Mouse (Mus musculus) telencephalon, adult 2 months (tissue): ENCODE data around the gene Eif4ebp2.

Experiments used
- DNase-seq: peaks from one replicate; pipeline ENCODE4 v3.0.0-alpha.2; 2011; ENCODE audit warnings: low read depth, low spot score

Gene Eif4ebp2

GRCm38 (mm10) chr10:61452645-61453044 is at the start of gene Eif4ebp2:
Gene Eif4ebp2 (minus strand): TSS chr10:61452661.
- peak; percentile 96 for DNase-seq

GRCm38 (mm10) chr10:61500756-61501155 is 48.3 kb upstream of the Eif4ebp2 start:
- DNase-seq = no peak

DNA sequence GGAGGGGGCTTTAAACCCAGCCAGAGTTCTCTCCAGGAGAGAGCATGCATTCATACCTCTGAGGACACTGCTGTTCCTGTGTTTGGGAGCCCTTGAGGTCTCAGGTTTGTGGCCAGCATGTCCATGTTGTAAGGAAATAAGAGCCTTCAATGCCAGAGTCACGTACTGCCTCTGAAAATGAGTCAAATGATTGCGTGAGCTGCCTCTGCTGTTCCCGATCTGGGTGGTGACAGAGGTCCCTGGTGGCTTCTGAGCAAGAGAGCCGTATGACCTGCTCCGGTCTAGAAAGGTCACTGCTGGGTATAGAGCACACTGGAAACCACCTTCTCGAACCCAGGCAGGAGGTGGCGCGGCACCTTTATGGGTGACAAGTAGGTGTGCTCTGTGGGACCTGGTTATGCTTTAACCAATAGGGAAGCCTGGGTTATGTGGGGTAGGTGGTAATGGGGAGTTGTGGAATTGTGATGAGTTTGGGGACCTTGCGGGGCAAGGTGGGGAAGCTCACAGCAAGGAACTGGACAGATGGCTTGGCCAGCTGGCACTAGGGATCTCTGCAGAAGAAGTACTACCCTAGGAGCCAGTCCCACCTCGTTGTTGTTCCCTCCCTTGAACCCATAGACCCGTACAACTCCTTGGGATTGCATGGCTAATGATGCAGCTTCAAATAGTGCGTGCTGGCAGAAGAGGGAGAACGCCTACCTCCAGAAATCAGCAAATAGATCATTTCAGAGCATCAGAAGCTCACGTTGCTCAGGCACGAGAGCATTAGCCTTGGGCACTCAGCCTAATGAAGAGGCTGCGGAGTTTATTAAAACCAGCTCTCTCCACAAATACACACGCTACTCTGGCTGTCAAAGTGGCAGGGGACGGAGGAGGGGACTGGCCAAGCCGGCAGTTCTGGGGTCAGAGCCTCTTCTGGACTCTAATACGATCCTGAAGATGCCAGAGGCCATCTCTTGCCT is 47.3 kb upstream of the Eif4ebp2 start:
- DNase-seq = no peak

DNA sequence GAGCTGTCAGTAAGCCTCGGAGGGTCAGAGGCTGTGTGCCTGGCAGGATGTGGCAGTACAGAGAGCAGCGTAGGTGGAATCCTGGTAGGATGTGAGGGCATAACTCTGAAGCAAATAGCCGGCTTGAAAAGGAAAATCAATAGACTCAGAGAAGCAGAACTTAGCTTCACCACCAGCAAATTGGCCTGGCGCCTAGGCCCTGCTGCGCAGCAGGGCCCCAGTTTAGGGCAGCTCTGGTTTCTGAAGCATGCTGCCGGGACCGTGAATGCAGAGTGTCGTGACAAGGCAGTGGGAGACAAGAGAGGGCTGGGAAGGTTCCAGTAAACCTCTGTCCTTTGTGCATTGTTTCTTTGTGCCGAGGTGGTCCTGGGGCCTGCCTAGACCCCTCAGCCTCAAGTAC is 43.8 kb upstream of the Eif4ebp2 start:
- DNase-seq = no peak

- DNase-seq = no peak
Observed at GRCm38 (mm10) chr10:61495461-61495860, 43.0 kb upstream of the Eif4ebp2 start.

DNA sequence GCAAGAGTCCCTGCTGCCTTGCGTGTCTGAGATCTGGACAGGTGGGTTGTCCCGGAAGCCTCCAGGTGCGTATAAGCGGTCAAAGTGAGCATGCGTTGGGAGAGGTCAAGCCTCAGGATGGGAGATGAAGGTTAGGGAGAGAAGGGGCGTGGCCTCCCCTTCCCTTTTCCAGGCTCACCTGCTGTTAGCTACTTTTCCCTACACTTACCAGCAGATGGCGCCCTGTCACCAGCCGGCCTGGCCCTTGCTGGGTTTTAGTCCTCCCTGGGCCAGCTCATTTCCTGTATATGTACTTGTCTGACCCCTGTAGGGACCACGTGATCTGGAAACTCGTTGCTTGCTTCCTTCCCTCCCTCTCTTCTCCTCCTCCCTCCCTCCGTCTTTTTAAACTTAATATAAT is 39.6 kb upstream of the Eif4ebp2 start:
- peak; percentile 32 for DNase-seq

GRCm38 (mm10) chr10:61491573-61491972 is 39.1 kb upstream of the Eif4ebp2 start:
- DNase-seq = no peak

GRCm38 (mm10) chr10:61488522-61489110 is 36.2 kb upstream of the Eif4ebp2 start:
- DNase-seq = no peak

GRCm38 (mm10) chr10:61486551-61487339 is 34.3 kb upstream of the Eif4ebp2 start:
- DNase-seq = no peak

DNA sequence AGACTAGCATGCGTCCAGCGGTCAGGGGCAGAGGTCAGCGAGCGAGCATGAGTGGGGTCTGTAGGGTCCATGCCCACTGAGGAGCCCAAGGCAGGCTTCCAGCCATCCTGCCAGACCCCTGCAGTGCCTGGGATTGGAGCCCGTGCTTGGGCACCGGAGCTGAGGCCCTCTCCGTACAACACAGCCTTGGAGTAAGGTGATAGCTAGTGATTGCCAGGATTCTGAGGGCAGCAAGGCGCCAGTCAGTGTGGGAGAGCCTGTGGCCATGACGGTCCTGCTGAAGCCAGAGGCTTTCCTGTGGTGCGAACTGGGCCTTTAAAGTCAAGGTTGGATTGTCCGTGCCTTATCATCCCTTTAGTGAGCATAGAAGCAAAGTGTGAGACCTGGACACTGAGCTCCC is 32.3 kb upstream of the Eif4ebp2 start:
- DNase-seq = no peak

DNA sequence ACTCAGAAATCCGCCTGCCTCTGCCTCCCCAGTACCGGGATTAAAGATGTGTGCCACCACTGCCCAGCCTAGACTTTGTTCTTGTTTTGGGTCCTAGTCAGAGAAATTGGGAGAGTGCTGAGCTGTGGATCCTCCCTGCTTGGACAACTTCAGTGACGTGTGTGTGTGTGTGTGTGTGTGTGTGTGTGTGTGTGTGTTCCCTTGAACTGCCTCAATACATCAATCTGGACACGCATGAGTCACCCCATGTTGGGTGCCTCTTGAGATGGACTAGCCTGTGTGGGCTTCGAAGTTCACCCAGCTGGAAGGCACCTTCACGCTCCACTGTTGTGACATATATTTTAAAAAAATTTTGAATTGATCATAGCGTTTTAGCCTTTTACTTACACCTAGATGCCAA is 30.3 kb upstream of the Eif4ebp2 start:
- DNase-seq = no peak

GRCm38 (mm10) chr10:61480488-61480887 is 28.0 kb upstream of the Eif4ebp2 start:
- DNase-seq = no peak

DNA sequence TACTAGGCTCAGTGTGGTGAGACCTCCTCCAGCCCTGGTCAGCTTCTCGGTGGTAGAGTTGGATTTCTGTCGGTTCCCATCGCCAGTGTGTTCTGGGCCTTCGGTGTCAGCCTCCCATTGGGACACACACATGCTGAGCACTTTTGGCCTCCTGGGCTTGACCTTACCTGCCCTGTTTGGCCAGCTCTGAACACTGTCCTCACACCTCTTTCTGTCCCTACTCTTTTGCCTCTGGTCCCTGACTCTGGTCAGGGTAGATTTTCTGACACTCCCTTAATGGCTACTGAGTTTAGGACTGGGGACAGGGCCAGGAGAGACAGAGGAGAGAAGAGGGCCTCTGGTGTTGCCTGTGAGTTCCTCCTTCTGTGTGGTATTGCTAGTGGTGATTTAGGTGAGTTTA is 27.5 kb upstream of the Eif4ebp2 start:
- no peak for DNase-seq

DNA sequence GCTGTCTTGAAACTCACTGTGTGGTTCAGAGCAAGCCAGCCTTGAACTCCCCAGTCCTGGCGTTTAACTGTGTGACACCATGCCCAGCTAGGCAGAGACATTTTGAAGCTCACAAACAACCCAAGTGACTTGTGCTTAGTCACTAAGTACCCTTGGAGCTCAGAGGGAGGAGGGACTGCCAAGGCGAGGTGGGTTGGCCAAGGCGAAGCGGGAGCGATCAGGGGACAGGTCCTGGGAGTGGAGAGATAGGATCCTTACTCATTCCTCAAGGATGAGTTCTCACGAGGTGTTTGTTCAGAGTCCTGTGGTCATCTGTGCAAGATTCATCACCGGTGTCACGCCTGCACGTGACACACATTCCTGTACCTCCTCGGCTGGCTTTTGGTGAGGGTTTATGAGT is 27.0 kb upstream of the Eif4ebp2 start:
- DNase-seq = no peak

GRCm38 (mm10) chr10:61476440-61477165 is 24.1 kb upstream of the Eif4ebp2 start:
- DNase-seq = no peak

DNA sequence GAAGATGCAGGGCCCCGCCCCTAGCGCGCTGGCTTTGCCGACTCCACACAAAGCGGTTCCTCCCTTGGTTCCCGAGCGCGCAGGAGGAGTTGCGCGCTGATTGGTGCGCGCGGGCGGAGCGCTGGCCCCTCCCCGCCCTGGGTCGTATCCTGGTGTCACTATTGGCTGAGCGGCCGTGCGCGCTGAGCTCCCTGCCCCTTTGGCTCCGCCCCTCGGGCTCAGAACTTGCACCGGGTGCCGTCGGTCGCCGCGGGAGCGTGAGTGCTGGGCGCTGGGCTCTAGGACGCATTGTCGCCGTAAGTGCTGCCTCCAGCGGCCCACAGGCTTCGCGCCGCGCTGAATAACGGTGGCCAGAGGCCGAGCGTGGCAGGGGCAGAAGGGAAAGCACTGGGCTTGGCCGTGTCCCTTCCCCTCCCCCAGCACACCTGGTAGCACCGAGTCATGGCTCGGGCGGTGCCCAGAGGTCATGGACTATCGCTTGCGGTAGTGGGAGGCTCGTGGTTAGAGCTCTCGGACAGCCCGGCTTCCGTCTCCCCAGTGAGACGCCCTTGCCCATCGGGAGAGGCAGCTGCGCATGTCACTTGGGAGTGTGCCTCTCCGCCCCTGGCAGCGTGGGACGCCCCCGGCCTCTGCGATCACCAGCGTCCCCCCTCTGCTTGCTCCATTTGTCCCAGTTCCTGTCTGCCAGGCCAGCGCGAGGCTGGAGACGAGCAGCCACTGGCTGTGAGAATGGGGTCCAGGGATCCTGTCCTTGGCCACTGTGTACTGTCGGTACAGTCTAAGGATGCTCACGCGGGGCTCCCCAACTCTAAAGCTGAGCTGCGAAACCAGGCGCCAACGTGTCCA is 23.4 kb upstream of the Eif4ebp2 start, which contains the start of gene Lrrc20:
Gene Lrrc20 (plus strand): TSS at position 208 of the 846 bp plus-strand sequence.
- peak; percentile 88 for DNase-seq

DNA sequence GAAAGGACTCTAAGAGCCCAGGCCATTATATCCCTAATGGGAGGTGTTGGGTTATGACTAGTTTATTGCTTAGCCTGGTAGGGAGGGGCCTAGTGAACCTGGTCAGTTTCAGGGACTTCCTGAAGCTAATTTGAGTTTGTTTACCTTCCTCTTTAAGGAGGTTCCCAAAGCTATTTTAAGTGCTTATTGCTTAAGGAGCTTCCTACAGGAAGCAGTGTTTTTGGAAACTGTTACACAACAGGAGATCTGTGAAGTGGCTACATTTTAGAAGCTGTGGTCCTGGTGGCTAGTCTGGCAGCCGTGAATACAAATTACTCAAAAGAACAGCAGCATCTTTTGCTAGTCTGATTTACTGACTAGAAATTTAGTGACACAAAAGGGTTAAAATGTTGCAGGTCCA is 21.9 kb upstream of the Eif4ebp2 start:
- DNase-seq = no peak

- DNase-seq = no peak
Observed at GRCm38 (mm10) chr10:61473640-61474039, 21.2 kb upstream of the Eif4ebp2 start.

- DNase-seq = no peak
Observed at GRCm38 (mm10) chr10:61468900-61469299, 16.4 kb upstream of the Eif4ebp2 start.

DNA sequence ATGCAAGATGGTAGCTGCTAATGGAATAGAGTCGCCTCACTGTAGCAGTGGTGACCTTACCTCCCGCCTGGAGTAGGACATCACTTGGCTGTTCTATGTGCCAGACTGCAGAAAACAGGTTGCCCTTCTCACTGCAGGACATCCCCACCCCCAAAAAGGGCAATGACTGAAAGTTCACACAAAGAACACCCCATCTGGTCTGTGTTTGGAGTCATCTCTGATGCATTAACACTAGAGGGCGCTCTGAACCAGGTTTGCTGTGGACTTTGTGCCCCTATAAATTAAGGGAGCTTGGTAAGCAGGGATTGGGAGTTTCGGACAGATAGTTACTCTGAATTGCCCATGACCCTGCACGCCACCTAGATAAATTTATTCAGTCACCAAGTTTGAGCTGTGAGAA is 14.4 kb upstream of the Eif4ebp2 start:
- no peak for DNase-seq
